Mouse (Mus musculus): Measurements from ENCODE around the gene Olfr560.

GRCm38 (mm10) chr7:102733793-102734192, 25.4 kb downstream of the Olfr560 start:
- TF ChIP-seq CTCF (conservative IDR thresholded peaks at IDR 0.05; ENCODE audit: low read length) (no peak), NANOG (IDR thresholded peaks at IDR 0.05; ENCODE audit: borderline replicate concordance, low read length) (no peak), POU5F1 (IDR thresholded peaks at IDR 0.05; ENCODE audit: borderline replicate concordance, low read length) (no peak)
